Mouse (Mus musculus) right cerebral cortex, postnatal 10 days (tissue): ENCODE measurements at regions not wholly inside any gene's neighbourhood (a gene's known extent, or its start where the extent isn't known, plus 50 kb on each side); places are given as distances from the start of the nearest gene placed in this dataset.

ENCODE experiments used
- DNase-seq, 2 experiments: peaks; one replicate each; pipeline ENCODE4 v3.0.0; 2021; ENCODE audit warnings: low spot score in 2 of 2

- DNase-seq = no peak
These were observed 55.3 kb upstream of the Dnajc19 start for GRCm38 (mm10) chr3:34136385-34136784.
